Mouse (Mus musculus): ENCODE measurements around the gene Myo1h.

- TF ChIP-seq USF1 (IDR thresholded peaks at IDR 0.05; ENCODE audit: low read depth) = no peak
- no peak for TF ChIP-seq POLR2A (IDR thresholded peaks at IDR 0.05; ENCODE audit: insufficient read length, low read depth)
- no peak for TF ChIP-seq POLR2AphosphoS2 (IDR thresholded peaks at IDR 0.05; ENCODE audit: insufficient read length, low read depth)
- TF ChIP-seq MYOG (IDR thresholded peaks at IDR 0.05; ENCODE audit: control insufficient read depth in 1 of 3, insufficient read depth in 1 of 3, insufficient read length in 2 of 3, low read depth in 2 of 3) = no peak
- TF ChIP-seq MAX (IDR thresholded peaks at IDR 0.05; ENCODE audit: low read depth) = no peak
- TF ChIP-seq CEBPB (IDR thresholded peaks at IDR 0.05; ENCODE audit: insufficient read depth, poor library complexity, severe bottlenecking) = no peak
- no peak for TF ChIP-seq MYOD1 (IDR thresholded peaks at IDR 0.05; ENCODE audit: control insufficient read depth in 1 of 3, insufficient read length in 2 of 3, low read depth in 2 of 3)
- no peak for TF ChIP-seq E2F4 (IDR thresholded peaks at IDR 0.05; ENCODE audit: insufficient read depth)
Observed at GRCm38 (mm10) chr5:114264791-114265190, 24.2 kb upstream of the Myo1h start.

Data from myocyte (in vitro differentiated cells).